Mouse (Mus musculus): ENCODE data around the gene Arhgef10l. TPM values are rescaled to one million over a fixed set of nuclear protein-coding genes. Genes with fewer than 3 reads are reported as not detected.

Gene Arhgef10l
- polyA plus RNA-seq, 1 experiment from 2014 or later: 15.9 TPM

- H3K27me3 ChIP-seq (ENCODE audit: control insufficient read depth, insufficient read depth, low read length): no peaks in the 10 kb centered on the region
- H3K36me3 ChIP-seq (ENCODE audit: control insufficient read depth, insufficient read depth, low read length): peaks cover 14% of the 10 kb centered on the region; the same call in 1 of the 2 replicates
- H3K27ac ChIP-seq (replicated peaks in 1 of 2; ENCODE audit: control insufficient read depth in 1 of 2, insufficient read depth in 1 of 2, low read depth in 2 of 2, low read length in 2 of 2): peak overlapping the region; percentile 68 to 80
- H3K4me1 ChIP-seq (ENCODE audit: control insufficient read depth in 2 of 2, insufficient read depth in 2 of 2, low read length in 2 of 2): peaks cover 24 to 37% of the 10 kb centered on the region in 2 experiments
- 31% methylated on average over 16 of the region's 16 CpGs for WGBS
- ATAC-seq (ENCODE audit: insufficient number of reproducible peaks, insufficient read depth, low FRiP score, low read depth): peak; percentile 24; the same call in 1 of the 2 replicates
- H3K9ac ChIP-seq (ENCODE audit: low read length): peak overlapping the region; percentile 35; the same call in 1 of the 2 replicates
- no peak overlapping the region for H3K4me3 ChIP-seq (ENCODE audit: control insufficient read depth in 1 of 2, insufficient read depth in 1 of 2, low read depth in 1 of 2, low read length in 2 of 2)
- no peaks in the 10 kb centered on the region for H3K9me3 ChIP-seq (ENCODE audit: control insufficient read depth, low read length)
- no peak overlapping the region for H3K4me2 ChIP-seq (ENCODE audit: low read length)
These were observed 48.1 kb downstream of the Arhgef10l start for GRCm38 (mm10) chr4:140617391-140618385.

DNA sequence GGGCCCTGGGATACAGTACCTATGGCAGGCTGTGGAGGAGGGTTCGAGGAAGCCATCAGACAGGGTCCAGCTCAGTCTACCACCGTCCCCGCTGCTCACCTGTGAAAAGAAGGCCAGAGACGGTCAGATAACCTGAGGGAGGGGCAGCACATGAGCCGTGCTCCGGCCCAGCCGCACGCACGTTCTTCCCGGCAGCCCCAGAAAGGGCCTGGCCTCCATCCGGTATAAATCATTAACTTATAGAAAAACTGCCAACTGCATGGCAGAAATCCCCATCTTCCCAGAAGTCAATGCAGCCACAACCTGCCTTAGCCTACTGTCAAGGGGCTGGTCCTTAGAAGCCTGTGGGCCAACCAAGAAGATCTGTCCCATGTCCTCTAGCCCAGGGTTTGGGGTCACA is 48.9 kb downstream of the Arhgef10l start:
- WGBS: 88% methylated on average over 11 of the region's 11 CpGs
- Histone ChIP-seq H3K4me2 (ENCODE audit: low read length) (no peak overlapping the region), H3K4me3 (ENCODE audit: control insufficient read depth in 1 of 2, insufficient read depth in 1 of 2, low read depth in 1 of 2, low read length in 2 of 2) (no peak overlapping the region), H3K27ac (replicated peaks in 1 of 2; ENCODE audit: control insufficient read depth in 1 of 2, insufficient read depth in 1 of 2, low read depth in 2 of 2, low read length in 2 of 2) (peak overlapping the region; percentile 63 to 80), H3K4me1 (ENCODE audit: control insufficient read depth in 2 of 2, insufficient read depth in 2 of 2, low read length in 2 of 2) (peaks cover 26 to 39% of the 10 kb centered on the region in 2 experiments), H3K9ac (ENCODE audit: low read length) (peak overlapping the region; percentile 5; the same call in 1 of the 2 replicates), H3K36me3 (ENCODE audit: control insufficient read depth, insufficient read depth, low read length) (peaks cover 14% of the 10 kb centered on the region; the same call in 1 of the 2 replicates), H3K9me3 (ENCODE audit: control insufficient read depth, low read length) (no peaks in the 10 kb centered on the region), H3K27me3 (ENCODE audit: control insufficient read depth, insufficient read depth, low read length) (no peaks in the 10 kb centered on the region)
- no peak for ATAC-seq (ENCODE audit: insufficient number of reproducible peaks, insufficient read depth, low FRiP score, low read depth)

DNA sequence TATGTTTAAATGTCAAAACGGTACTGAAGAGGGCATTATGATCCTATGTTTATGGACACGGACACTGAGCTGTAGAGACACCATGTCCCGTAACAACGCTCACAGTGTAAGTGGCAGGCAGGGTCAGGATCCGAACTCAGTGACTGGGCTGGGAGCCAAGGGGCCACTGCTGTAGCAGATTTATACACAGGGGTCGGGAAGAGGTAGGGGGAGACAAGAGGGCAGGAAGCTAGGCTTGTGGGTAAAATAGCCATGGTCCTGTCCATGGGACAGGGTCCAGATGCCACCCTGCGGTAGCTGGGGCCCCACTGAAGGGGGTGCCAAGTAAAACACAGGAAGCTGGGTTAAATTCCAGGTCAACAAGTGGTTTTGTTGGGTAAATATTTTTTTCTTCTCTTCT is 49.6 kb downstream of the Arhgef10l start:
- no peak overlapping the region for H3K27ac ChIP-seq (replicated peaks in 1 of 2; ENCODE audit: control insufficient read depth in 1 of 2, insufficient read depth in 1 of 2, low read depth in 2 of 2, low read length in 2 of 2)
- peaks cover 14% of the 10 kb centered on the region; the same call in 1 of the 2 replicates for H3K36me3 ChIP-seq (ENCODE audit: control insufficient read depth, insufficient read depth, low read length)
- H3K9me3 ChIP-seq (ENCODE audit: control insufficient read depth, low read length): no peaks in the 10 kb centered on the region
- H3K9ac ChIP-seq (ENCODE audit: low read length): no peak overlapping the region
- peaks cover 29 to 42% of the 10 kb centered on the region in 2 experiments for H3K4me1 ChIP-seq (ENCODE audit: control insufficient read depth in 2 of 2, insufficient read depth in 2 of 2, low read length in 2 of 2)
- WGBS: 49% methylated on average over 7 of the region's 7 CpGs
- no peak overlapping the region for H3K4me2 ChIP-seq (ENCODE audit: low read length)
- H3K27me3 ChIP-seq (ENCODE audit: control insufficient read depth, insufficient read depth, low read length): no peaks in the 10 kb centered on the region
- ATAC-seq (ENCODE audit: insufficient number of reproducible peaks, insufficient read depth, low FRiP score, low read depth): no peak
- H3K4me3 ChIP-seq (ENCODE audit: control insufficient read depth in 1 of 2, insufficient read depth in 1 of 2, low read depth in 1 of 2, low read length in 2 of 2): no peak overlapping the region

GRCm38 (mm10) chr4:140615771-140616170 is 50.0 kb downstream of the Arhgef10l start:
- H3K27ac ChIP-seq (replicated peaks in 1 of 2; ENCODE audit: control insufficient read depth in 1 of 2, insufficient read depth in 1 of 2, low read depth in 2 of 2, low read length in 2 of 2): no peak overlapping the region
- H3K4me1 ChIP-seq (ENCODE audit: control insufficient read depth in 2 of 2, insufficient read depth in 2 of 2, low read length in 2 of 2): peaks cover 33 to 46% of the 10 kb centered on the region in 2 experiments
- no peak overlapping the region for H3K9ac ChIP-seq (ENCODE audit: low read length)
- no peak overlapping the region for H3K4me2 ChIP-seq (ENCODE audit: low read length)
- no peak overlapping the region for H3K4me3 ChIP-seq (ENCODE audit: control insufficient read depth in 1 of 2, insufficient read depth in 1 of 2, low read depth in 1 of 2, low read length in 2 of 2)
- no peaks in the 10 kb centered on the region for H3K9me3 ChIP-seq (ENCODE audit: control insufficient read depth, low read length)
- no peak for ATAC-seq (ENCODE audit: insufficient number of reproducible peaks, insufficient read depth, low FRiP score, low read depth)
- WGBS: 71% methylated on average over 7 of the region's 7 CpGs
- H3K27me3 ChIP-seq (ENCODE audit: control insufficient read depth, insufficient read depth, low read length): no peaks in the 10 kb centered on the region
- H3K36me3 ChIP-seq (ENCODE audit: control insufficient read depth, insufficient read depth, low read length): peaks cover 14% of the 10 kb centered on the region; the same call in 1 of the 2 replicates

DNA sequence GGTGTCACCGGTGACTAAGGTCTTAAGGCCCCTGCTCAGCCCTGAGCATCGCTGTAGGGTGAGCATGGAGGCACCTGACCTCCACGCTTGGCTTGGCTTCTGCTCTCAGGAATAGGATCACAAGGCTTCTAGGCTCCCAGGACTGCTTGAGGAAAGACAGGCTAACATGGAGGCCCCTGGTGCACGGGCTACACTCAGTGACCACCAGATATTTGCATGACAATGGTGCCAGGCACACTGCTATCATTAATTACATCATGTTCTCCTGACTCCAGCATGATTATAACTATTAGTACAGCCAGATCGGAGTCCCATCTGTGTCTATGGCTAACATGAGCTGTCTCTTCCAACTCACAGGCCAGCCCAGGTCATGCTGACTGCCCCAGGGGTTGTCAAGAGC is 51.3 kb downstream of the Arhgef10l start:
- Histone ChIP-seq H3K27me3 (ENCODE audit: control insufficient read depth, insufficient read depth, low read length) (no peaks in the 10 kb centered on the region), H3K9ac (ENCODE audit: low read length) (no peak overlapping the region), H3K4me1 (ENCODE audit: control insufficient read depth in 2 of 2, insufficient read depth in 2 of 2, low read length in 2 of 2) (peaks cover 39 to 49% of the 10 kb centered on the region in 2 experiments), H3K27ac (replicated peaks in 1 of 2; ENCODE audit: control insufficient read depth in 1 of 2, insufficient read depth in 1 of 2, low read depth in 2 of 2, low read length in 2 of 2) (no peak overlapping the region), H3K4me3 (ENCODE audit: control insufficient read depth in 1 of 2, insufficient read depth in 1 of 2, low read depth in 1 of 2, low read length in 2 of 2) (no peak overlapping the region), H3K9me3 (ENCODE audit: control insufficient read depth, low read length) (no peaks in the 10 kb centered on the region), H3K36me3 (ENCODE audit: control insufficient read depth, insufficient read depth, low read length) (peaks cover 22% of the 10 kb centered on the region), H3K4me2 (ENCODE audit: low read length) (no peak overlapping the region)
- ATAC-seq (ENCODE audit: insufficient number of reproducible peaks, insufficient read depth, low FRiP score, low read depth): no peak
- 94% methylated on average over 5 of the region's 5 CpGs for WGBS

DNA sequence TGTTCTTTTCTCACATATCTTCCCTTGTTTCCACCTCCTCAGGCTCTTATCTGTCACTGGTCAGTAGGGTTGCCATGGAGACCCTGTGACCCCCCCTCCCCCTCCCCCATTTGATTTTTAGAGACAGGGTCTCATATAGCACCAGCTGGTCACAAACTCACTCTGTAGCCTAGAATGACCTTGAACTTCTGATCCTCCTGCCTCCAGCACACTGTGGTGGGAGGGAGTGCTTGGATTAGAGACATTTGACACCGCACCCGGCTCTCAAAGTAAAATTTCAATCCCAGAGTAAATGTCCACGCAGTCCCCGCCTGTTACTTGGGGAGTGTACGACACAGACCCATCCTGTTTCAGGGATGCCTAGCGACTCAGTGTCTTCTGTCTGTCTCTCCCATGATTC is 51.7 kb downstream of the Arhgef10l start:
- Histone ChIP-seq H3K36me3 (ENCODE audit: control insufficient read depth, insufficient read depth, low read length) (peaks cover 26% of the 10 kb centered on the region), H3K9me3 (ENCODE audit: control insufficient read depth, low read length) (no peaks in the 10 kb centered on the region), H3K4me3 (ENCODE audit: control insufficient read depth in 1 of 2, insufficient read depth in 1 of 2, low read depth in 1 of 2, low read length in 2 of 2) (no peak overlapping the region), H3K27ac (replicated peaks in 1 of 2; ENCODE audit: control insufficient read depth in 1 of 2, insufficient read depth in 1 of 2, low read depth in 2 of 2, low read length in 2 of 2) (no peak overlapping the region), H3K4me2 (ENCODE audit: low read length) (no peak overlapping the region), H3K9ac (ENCODE audit: low read length) (no peak overlapping the region), H3K27me3 (ENCODE audit: control insufficient read depth, insufficient read depth, low read length) (no peaks in the 10 kb centered on the region), H3K4me1 (ENCODE audit: control insufficient read depth in 2 of 2, insufficient read depth in 2 of 2, low read length in 2 of 2) (peaks cover 39 to 49% of the 10 kb centered on the region in 2 experiments)
- ATAC-seq (ENCODE audit: insufficient number of reproducible peaks, insufficient read depth, low FRiP score, low read depth): no peak
- WGBS: 87% methylated on average over 6 of the region's 6 CpGs

GRCm38 (mm10) chr4:140610841-140611609 is 54.8 kb downstream of the Arhgef10l start:
- Histone ChIP-seq H3K4me3 (ENCODE audit: control insufficient read depth in 1 of 2, insufficient read depth in 1 of 2, low read depth in 1 of 2, low read length in 2 of 2) (no peak overlapping the region), H3K36me3 (ENCODE audit: control insufficient read depth, insufficient read depth, low read length) (peaks cover 41% of the 10 kb centered on the region), H3K9me3 (ENCODE audit: control insufficient read depth, low read length) (no peaks in the 10 kb centered on the region), H3K4me2 (ENCODE audit: low read length) (no peak overlapping the region), H3K4me1 (ENCODE audit: control insufficient read depth in 2 of 2, insufficient read depth in 2 of 2, low read length in 2 of 2) (peaks cover 18 to 29% of the 10 kb centered on the region in 2 experiments), H3K27me3 (ENCODE audit: control insufficient read depth, insufficient read depth, low read length) (no peaks in the 10 kb centered on the region), H3K27ac (replicated peaks in 1 of 2; ENCODE audit: control insufficient read depth in 1 of 2, insufficient read depth in 1 of 2, low read depth in 2 of 2, low read length in 2 of 2) (peak overlapping the region; percentile 43 to 45; a peak in 3 of 4 replicates), H3K9ac (ENCODE audit: low read length) (no peak overlapping the region; the same call in 1 of the 2 replicates)
- 20% methylated on average over 12 of the region's 12 CpGs for WGBS
- ATAC-seq (ENCODE audit: insufficient number of reproducible peaks, insufficient read depth, low FRiP score, low read depth): no peak
